Mouse (Mus musculus) midbrain, embryonic 10.5 days (tissue): ENCODE measurements around the gene Arhgef7. TPM values are rescaled to one million over a fixed set of nuclear protein-coding genes. Genes with fewer than 3 reads are reported as not detected.

ENCODE experiments used
- DNase-seq: peaks from one replicate; pipeline ENCODE4 v3.0.0-alpha.2; 2017; ENCODE audit warnings: low spot score
- H3K27ac ChIP-seq: fragments of 300-500 bp; sonication (generic); replicated peaks from 2 replicates; pipeline ENCODE4 v1.5.1; 2016; ENCODE audit warnings: mild to moderate bottlenecking
- H3K27me3 ChIP-seq: fragments of 300-500 bp; sonication (generic); 2 replicates; pipeline ENCODE4 v1.6.1; 2016; ENCODE audit warnings: low read depth, mild to moderate bottlenecking; ENCODE audit not compliant: poor library complexity, severe bottlenecking
- H3K36me3 ChIP-seq: fragments of 300-500 bp; sonication (generic); 2 replicates; pipeline ENCODE4 v1.6.1; 2016; ENCODE audit warnings: mild to moderate bottlenecking, moderate library complexity
- H3K4me1 ChIP-seq: fragments of 300-500 bp; sonication (generic); 2 replicates; pipeline ENCODE4 v1.6.1; 2016
- H3K4me3 ChIP-seq: fragments of 300-500 bp; sonication (generic); 2 replicates; pipeline ENCODE4 v1.5.1; 2016; ENCODE audit warnings: mild to moderate bottlenecking, moderate library complexity
- H3K9me3 ChIP-seq: fragments of 300-500 bp; sonication (generic); replicated peaks from 2 replicates; pipeline ENCODE4 v1.6.1; 2016; ENCODE audit warnings: mild to moderate bottlenecking
- WGBS: fragments of 180-500 bp; shearing (Covaris S2); methylation state at CpG from one replicate; pipeline ENCODE4 v1.1.7; 2016; 5-methylcytosine and 5-hydroxymethylcytosine counted together
- polyA plus RNA-seq: library from polyadenylated mRNA; unstranded; fragments of >200 nt; fragmentation: Nextera tagmentation; extraction: Ambion mirVana; gene quantifications from 2 replicates; pipeline ENCODE4 v1.2.1, GENCODE M21; 2016

The Arhgef7 gene
- polyA plus RNA-seq, 1 experiment from 2014 or later = 47.4 TPM

GRCm38 (mm10) chr8:11701033-11701362, 26.5 kb upstream of the Arhgef7 start, which contains the start of gene 1700016D06Rik:
Gene 1700016D06Rik (minus strand): TSS chr8:11701063.
- WGBS = 80% methylated on average over 6 of the region's 6 CpGs
- Histone ChIP-seq H3K9me3 (no peaks in the 10 kb centered on the region), H3K27me3 (peaks cover 23% of the 10 kb centered on the region), H3K36me3 (no peaks in the 10 kb centered on the region), H3K4me1 (peaks cover 4% of the 10 kb centered on the region), H3K4me3 (peak within 1 kb of the TSS; percentile 30), H3K27ac (no peak within 1 kb of the TSS)
- no peak for DNase-seq

GRCm38 (mm10) chr8:11701428-11701827, 26.1 kb upstream of the Arhgef7 start:
- 83% methylated on average over 6 of the region's 6 CpGs for WGBS
- H3K4me1 ChIP-seq = peaks cover 4% of the 10 kb centered on the region
- no peak for DNase-seq

GRCm38 (mm10) chr8:11703789-11704188, 23.7 kb upstream of the Arhgef7 start:
- no peaks in the 10 kb centered on the region for H3K36me3 ChIP-seq
- 86% methylated on average over 5 of the region's 5 CpGs for WGBS
- H3K9me3 ChIP-seq = no peaks in the 10 kb centered on the region
- no peak overlapping the region for H3K4me3 ChIP-seq
- DNase-seq = no peak
- peaks cover 15% of the 10 kb centered on the region for H3K4me1 ChIP-seq
- peaks cover 23% of the 10 kb centered on the region for H3K27me3 ChIP-seq
- no peak overlapping the region for H3K27ac ChIP-seq

More at GRCm38 (mm10) chr8:11701428-11701827, 26.1 kb upstream of the Arhgef7 start:
- H3K27me3 ChIP-seq = peaks cover 23% of the 10 kb centered on the region
- H3K9me3 ChIP-seq = no peaks in the 10 kb centered on the region
- H3K27ac ChIP-seq = no peak overlapping the region
- H3K36me3 ChIP-seq = no peaks in the 10 kb centered on the region
- H3K4me3 ChIP-seq = no peak overlapping the region

GRCm38 (mm10) chr8:11704716-11705420, 22.7 kb upstream of the Arhgef7 start:
- 78% methylated on average over 6 of the region's 6 CpGs for WGBS
- no peak overlapping the region for H3K4me3 ChIP-seq
- DNase-seq = no peak

GRCm38 (mm10) chr8:11705818-11706217, 21.7 kb upstream of the Arhgef7 start:
- Histone ChIP-seq H3K9me3 (no peaks in the 10 kb centered on the region), H3K36me3 (no peaks in the 10 kb centered on the region), H3K27me3 (peaks cover 10% of the 10 kb centered on the region; the same call in 1 of the 2 replicates), H3K4me1 (peaks cover 24% of the 10 kb centered on the region), H3K4me3 (no peak overlapping the region), H3K27ac (no peak overlapping the region)
- DNase-seq = no peak
- WGBS = 91% methylated on average over 12 of the region's 12 CpGs

More at GRCm38 (mm10) chr8:11704716-11705420, 22.7 kb upstream of the Arhgef7 start:
- no peaks in the 10 kb centered on the region for H3K36me3 ChIP-seq
- peaks cover 20% of the 10 kb centered on the region for H3K4me1 ChIP-seq
- H3K9me3 ChIP-seq = no peaks in the 10 kb centered on the region
- peaks cover 15% of the 10 kb centered on the region for H3K27me3 ChIP-seq
- H3K27ac ChIP-seq = no peak overlapping the region

- H3K4me3 ChIP-seq = no peak overlapping the region
- H3K36me3 ChIP-seq = no peaks in the 10 kb centered on the region
- H3K9me3 ChIP-seq = no peaks in the 10 kb centered on the region
- 18% methylated on average over 3 of the region's 3 CpGs for WGBS
- no peak for DNase-seq
- H3K27ac ChIP-seq = peak overlapping the region; percentile 13; the same call in 1 of the 2 replicates
- no peaks in the 10 kb centered on the region; the same call in 1 of the 2 replicates for H3K27me3 ChIP-seq
- peaks cover 29% of the 10 kb centered on the region for H3K4me1 ChIP-seq
These were observed 19.8 kb upstream of the Arhgef7 start for GRCm38 (mm10) chr8:11707701-11708100.

GRCm38 (mm10) chr8:11708815-11709214, 18.7 kb upstream of the Arhgef7 start:
- H3K4me3 ChIP-seq = no peak overlapping the region
- WGBS = 75% methylated on average over 2 of the region's 2 CpGs
- no peaks in the 10 kb centered on the region; the same call in 1 of the 2 replicates for H3K27me3 ChIP-seq
- no peak overlapping the region; the same call in 1 of the 2 replicates for H3K27ac ChIP-seq
- no peaks in the 10 kb centered on the region for H3K9me3 ChIP-seq
- H3K4me1 ChIP-seq = peaks cover 29% of the 10 kb centered on the region
- H3K36me3 ChIP-seq = no peaks in the 10 kb centered on the region
- DNase-seq = no peak

- WGBS = 84% methylated on average over 3 of the region's 3 CpGs
These were observed 18.0 kb upstream of the Arhgef7 start for GRCm38 (mm10) chr8:11709542-11709941.

GRCm38 (mm10) chr8:11710415-11710814, 17.1 kb upstream of the Arhgef7 start:
- Histone ChIP-seq H3K9me3 (no peaks in the 10 kb centered on the region), H3K4me1 (peaks cover 29% of the 10 kb centered on the region), H3K36me3 (no peaks in the 10 kb centered on the region), H3K4me3 (no peak overlapping the region), H3K27ac (no peak overlapping the region), H3K27me3 (no peaks in the 10 kb centered on the region; the same call in 1 of the 2 replicates)
- DNase-seq = no peak
- 35% methylated on average over 5 of the region's 5 CpGs for WGBS

More at GRCm38 (mm10) chr8:11709542-11709941, 18.0 kb upstream of the Arhgef7 start:
- H3K4me3 ChIP-seq = no peak overlapping the region
- no peaks in the 10 kb centered on the region for H3K36me3 ChIP-seq
- H3K4me1 ChIP-seq = peaks cover 29% of the 10 kb centered on the region
- H3K27me3 ChIP-seq = no peaks in the 10 kb centered on the region; the same call in 1 of the 2 replicates
- no peaks in the 10 kb centered on the region for H3K9me3 ChIP-seq
- no peak for DNase-seq
- no peak overlapping the region for H3K27ac ChIP-seq

- WGBS = 84% methylated on average over 6 of the region's 6 CpGs
- DNase-seq = no peak
These were observed 15.3 kb upstream of the Arhgef7 start for GRCm38 (mm10) chr8:11712244-11712643.

GRCm38 (mm10) chr8:11717194-11717593, 10.3 kb upstream of the Arhgef7 start:
- Histone ChIP-seq H3K4me1 (no peaks in the 10 kb centered on the region), H3K4me3 (no peak overlapping the region), H3K9me3 (no peaks in the 10 kb centered on the region), H3K27me3 (peaks cover 4% of the 10 kb centered on the region; the same call in 1 of the 2 replicates), H3K36me3 (no peaks in the 10 kb centered on the region), H3K27ac (no peak overlapping the region)
- no peak for DNase-seq
- 78% methylated on average over 4 of the region's 4 CpGs for WGBS

More at GRCm38 (mm10) chr8:11712244-11712643, 15.3 kb upstream of the Arhgef7 start:
- Histone ChIP-seq H3K4me3 (no peak overlapping the region), H3K36me3 (no peaks in the 10 kb centered on the region), H3K4me1 (peaks cover 29% of the 10 kb centered on the region), H3K9me3 (no peaks in the 10 kb centered on the region), H3K27ac (no peak overlapping the region), H3K27me3 (no peaks in the 10 kb centered on the region; the same call in 1 of the 2 replicates)

- Histone ChIP-seq H3K4me1 (peaks cover 30% of the 10 kb centered on the region), H3K27ac (peak overlapping the region; percentile 98), H3K4me3 (peak overlapping the region; percentile 84), H3K27me3 (peaks cover 46% of the 10 kb centered on the region), H3K36me3 (peaks cover 3% of the 10 kb centered on the region), H3K9me3 (no peaks in the 10 kb centered on the region)
- no peak for DNase-seq
- WGBS = under 1% methylated on average over 22 of the region's 22 CpGs
These were observed 259 bp upstream of the Arhgef7 start for GRCm38 (mm10) chr8:11727273-11727650.
